Mouse (Mus musculus) G1E (cell line): ENCODE measurements around the gene Ism1.

ENCODE experiments used
- CTCF ChIP-seq: IDR thresholded peaks from 2 replicates; pipeline ENCODE4 v1.5.1; 2012; ENCODE audit warnings: low read depth, low read length, inconsistent platforms, mixed read lengths
- GATA1 ChIP-seq: IDR thresholded peaks from 2 replicates; pipeline ENCODE4 v1.6.1; 2012; ENCODE audit warnings: borderline replicate concordance, low read length, inconsistent platforms, mixed read lengths
- TAL1 ChIP-seq: conservative IDR thresholded peaks from 2 replicates; pipeline ENCODE4 v1.6.1; 2012; ENCODE audit warnings: low read depth, low read length, inconsistent platforms, mixed read lengths

DNA sequence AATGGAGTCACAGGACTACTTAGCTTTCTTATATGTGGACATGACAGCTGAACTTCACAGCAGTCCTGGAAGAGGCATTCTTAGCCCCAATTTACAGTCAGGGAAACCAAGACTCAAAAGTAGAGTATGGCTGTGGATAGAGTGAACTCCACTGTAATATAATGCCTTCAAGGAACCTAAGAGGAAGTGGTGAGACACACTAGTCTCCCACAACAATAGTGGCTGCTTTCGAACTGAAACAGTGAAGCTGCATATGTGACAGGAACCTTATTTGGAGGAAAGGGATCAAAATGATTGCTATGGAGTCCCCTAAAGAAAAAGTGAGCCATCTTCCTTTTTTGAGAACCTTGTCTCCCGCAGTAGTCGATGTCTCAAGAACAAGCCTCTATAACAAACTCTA is 6.1 kb upstream of the Ism1 start:
- no peak for TF ChIP-seq GATA1
- TF ChIP-seq CTCF: no peak
- TF ChIP-seq TAL1: no peak
